Mouse (Mus musculus): Measurements from ENCODE around the gene Ugt1a6a.
A peak's percentile ranks its signal among the peaks of the same experiment; 100 is the strongest.
"Not testable (repeated sequence)": the region's sequence is repeated elsewhere in the genome, so short reads cannot be mapped to it uniquely, and the experiment has no call there.

Ugt1a6a gene

GRCm38 (mm10) chr1:88212341-88213045, 77.9 kb downstream of the Ugt1a6a start:
- DNase-seq (ENCODE audit: low spot score in 2 of 2): no peak

- no peak for DNase-seq (ENCODE audit: low spot score in 2 of 2)
Observed at GRCm38 (mm10) chr1:88213061-88213460, 78.5 kb downstream of the Ugt1a6a start.

- DNase-seq (ENCODE audit: low spot score in 2 of 2): no peak
Observed at GRCm38 (mm10) chr1:88213766-88214461, 79.3 kb downstream of the Ugt1a6a start.

- no peak for DNase-seq (ENCODE audit: low spot score in 2 of 2)
Observed at GRCm38 (mm10) chr1:88214462-88214952, 79.9 kb downstream of the Ugt1a6a start.

- no peak for DNase-seq (ENCODE audit: low spot score in 2 of 2)
Observed at GRCm38 (mm10) chr1:88215466-88216380, 81.1 kb downstream of the Ugt1a6a start.

- no peak for DNase-seq (ENCODE audit: low spot score in 2 of 2)
Observed at GRCm38 (mm10) chr1:88216551-88216950, 81.9 kb downstream of the Ugt1a6a start.

- no peak for DNase-seq (ENCODE audit: low spot score in 2 of 2)
Observed at GRCm38 (mm10) chr1:88217144-88217543, 82.5 kb downstream of the Ugt1a6a start.

- no peak for DNase-seq (ENCODE audit: low spot score in 2 of 2)
Observed at GRCm38 (mm10) chr1:88217576-88217975, 83.0 kb downstream of the Ugt1a6a start.

GRCm38 (mm10) chr1:88218051-88218450, 83.4 kb downstream of the Ugt1a6a start:
- no peak for DNase-seq (ENCODE audit: low spot score in 2 of 2)

- no peak for DNase-seq (ENCODE audit: low spot score in 2 of 2)
Observed at GRCm38 (mm10) chr1:88218591-88218990, 84.0 kb downstream of the Ugt1a6a start.

GRCm38 (mm10) chr1:88219054-88219453, 84.4 kb downstream of the Ugt1a6a start:
- no peak for DNase-seq (ENCODE audit: low spot score in 2 of 2)

- DNase-seq (ENCODE audit: low spot score in 2 of 2): no peak
Observed at GRCm38 (mm10) chr1:88220336-88220735, 85.7 kb downstream of the Ugt1a6a start.

- DNase-seq (ENCODE audit: low spot score in 2 of 2): no peak
Observed at GRCm38 (mm10) chr1:88222216-88222615, 87.6 kb downstream of the Ugt1a6a start.

GRCm38 (mm10) chr1:88223011-88223515, 88.5 kb downstream of the Ugt1a6a start:
- DNase-seq (ENCODE audit: low spot score in 2 of 2): not testable (repeated sequence)

- no peak for DNase-seq (ENCODE audit: low spot score in 2 of 2)
Observed at GRCm38 (mm10) chr1:88223591-88223990, 89.0 kb downstream of the Ugt1a6a start.

- DNase-seq (ENCODE audit: low spot score in 2 of 2): no peak
Observed at GRCm38 (mm10) chr1:88224029-88224776, 89.6 kb downstream of the Ugt1a6a start.

GRCm38 (mm10) chr1:88225301-88225700, 90.7 kb downstream of the Ugt1a6a start:
- not testable (repeated sequence) for DNase-seq (ENCODE audit: low spot score in 2 of 2)

GRCm38 (mm10) chr1:88225741-88226140, 91.1 kb downstream of the Ugt1a6a start:
- DNase-seq (ENCODE audit: low spot score in 2 of 2): peak in 1 of 2 experiments; percentile 1

- DNase-seq (ENCODE audit: low spot score in 2 of 2): peak; percentile 0 to 19
Observed at GRCm38 (mm10) chr1:88226670-88227379, 92.2 kb downstream of the Ugt1a6a start, which contains the start of gene Mroh2a. TSS of gene Mroh2a (plus strand) at chr1:88226986.

GRCm38 (mm10) chr1:88227482-88227881, 92.9 kb downstream of the Ugt1a6a start:
- peak in 1 of 2 experiments; percentile 18 for DNase-seq (ENCODE audit: low spot score in 2 of 2)

All from cerebellum, postnatal 4 days (tissue).